Mouse (Mus musculus): ENCODE measurements around the gene Cotl1. TPM values are rescaled to one million over a fixed set of nuclear protein-coding genes. Genes with fewer than 3 reads are reported as not detected.
A peak's percentile ranks its signal among the peaks of the same experiment; 100 is the strongest.

The Cotl1 gene
- total RNA-seq, 1 experiment from 2014 or later, result 56.9 TPM

GRCm38 (mm10) chr8:119817446-119817845 is 22.9 kb downstream of the Cotl1 start:
- DNase-seq, result no peak

GRCm38 (mm10) chr8:119816219-119816618 is 24.1 kb downstream of the Cotl1 start:
- no peak for DNase-seq

GRCm38 (mm10) chr8:119812650-119813431 is 27.5 kb downstream of the Cotl1 start:
- DNase-seq, result no peak

GRCm38 (mm10) chr8:119811925-119812324 is 28.4 kb downstream of the Cotl1 start:
- no peak for DNase-seq

GRCm38 (mm10) chr8:119810953-119811499 is 29.3 kb downstream of the Cotl1 start:
- DNase-seq, result no peak

- no peak for DNase-seq
Measured at GRCm38 (mm10) chr8:119810127-119810868, 30.0 kb downstream of the Cotl1 start.

- no peak for DNase-seq
Measured at GRCm38 (mm10) chr8:119809620-119810019, 30.7 kb downstream of the Cotl1 start.

- DNase-seq, result no peak
Measured at GRCm38 (mm10) chr8:119807687-119808086, 32.7 kb downstream of the Cotl1 start.

- peak; percentile 83 for DNase-seq
Measured at GRCm38 (mm10) chr8:119806422-119807263, 33.7 kb downstream of the Cotl1 start.

GRCm38 (mm10) chr8:119805275-119805674 is 35.1 kb downstream of the Cotl1 start:
- DNase-seq, result no peak

- DNase-seq, result no peak
Measured at GRCm38 (mm10) chr8:119802592-119802991, 37.8 kb downstream of the Cotl1 start.

GRCm38 (mm10) chr8:119801168-119801567 is 39.2 kb downstream of the Cotl1 start:
- no peak for DNase-seq

GRCm38 (mm10) chr8:119798965-119799264 is 41.4 kb downstream of the Cotl1 start:
- no peak for DNase-seq

GRCm38 (mm10) chr8:119798170-119798964 is 42.0 kb downstream of the Cotl1 start:
- peak; percentile 74 for DNase-seq

GRCm38 (mm10) chr8:119795651-119796050 is 44.7 kb downstream of the Cotl1 start:
- DNase-seq, result no peak

- no peak for DNase-seq
Measured at GRCm38 (mm10) chr8:119794689-119795088, 45.7 kb downstream of the Cotl1 start.

GRCm38 (mm10) chr8:119791804-119792704 is 48.3 kb downstream of the Cotl1 start:
- peak; percentile 81 for DNase-seq

GRCm38 (mm10) chr8:119789581-119789980 is 50.8 kb downstream of the Cotl1 start:
- no peak for DNase-seq

- DNase-seq, result no peak
Measured at GRCm38 (mm10) chr8:119788607-119789381, 51.5 kb downstream of the Cotl1 start.

GRCm38 (mm10) chr8:119787341-119787740 is 53.0 kb downstream of the Cotl1 start:
- DNase-seq, result no peak

Measured in adrenal gland, postnatal 14 days (tissue).